Mouse (Mus musculus) liver, postnatal 0 days (tissue): ENCODE data around the gene Fam131b. TPM values are rescaled to one million over a fixed set of nuclear protein-coding genes. Genes with fewer than 3 reads are reported as not detected.

Source experiments
- ATAC-seq: fragments of 200-750 bp; cut with Nextera tagmentation; 2 replicates; pipeline ENCODE4 v1.8.0; 2017; ENCODE audit warnings: mild to moderate bottlenecking, moderate library complexity
- DNase-seq: peaks from one replicate; pipeline ENCODE4 v3.0.0-alpha.2; 2016
- H3K27ac ChIP-seq: fragments of 300-500 bp; sonication (generic); 2 replicates; pipeline ENCODE4 v1.5.1; 2014; ENCODE audit warnings: antibody characterized with exemption, moderate library complexity, mild to moderate bottlenecking, low read depth
- H3K27me3 ChIP-seq: fragments of 300-500 bp; sonication (generic); 2 replicates; pipeline ENCODE4 v1.6.1; 2014; ENCODE audit warnings: low read length, control low read depth, mixed read lengths; ENCODE audit not compliant: insufficient read depth
- H3K36me3 ChIP-seq: fragments of 300-500 bp; sonication (generic); replicated peaks from 2 replicates; pipeline ENCODE4 v1.6.1; 2014; ENCODE audit warnings: mild to moderate bottlenecking, control low read depth, low read length, moderate library complexity, mixed read lengths; ENCODE audit not compliant: insufficient read depth
- H3K4me1 ChIP-seq: fragments of 300-500 bp; sonication (generic); 2 replicates; pipeline ENCODE4 v1.6.1; 2014; ENCODE audit warnings: antibody characterized with exemption, mild to moderate bottlenecking, control low read depth; ENCODE audit not compliant: insufficient read depth
- H3K4me2 ChIP-seq: fragments of 300-500 bp; sonication (generic); 2 replicates; pipeline ENCODE4 v1.6.1; 2014; ENCODE audit warnings: low read depth, mild to moderate bottlenecking, low read length, moderate library complexity, mixed read lengths
- H3K4me3 ChIP-seq: fragments of 300-500 bp; sonication (generic); 2 replicates; pipeline ENCODE4 v1.5.1; 2014; ENCODE audit warnings: low read depth, low read length
- H3K9ac ChIP-seq: fragments of 300-500 bp; sonication (generic); replicated peaks from 2 replicates; pipeline ENCODE4 v1.6.1; 2014; ENCODE audit warnings: mild to moderate bottlenecking, moderate library complexity
- H3K9me3 ChIP-seq: fragments of 300-500 bp; sonication (generic); 2 replicates; pipeline ENCODE4 v1.6.1; 2016; ENCODE audit warnings: mild to moderate bottlenecking, control low read depth, low read length, mixed read lengths
- CTCF ChIP-seq: sonication (generic); IDR thresholded peaks from 2 replicates; pipeline ENCODE4 v1.5.1; 2016; ENCODE audit warnings: antibody characterized with exemption, low read depth
- EP300 ChIP-seq: IDR thresholded peaks from 2 replicates; pipeline ENCODE4 v1.6.1; 2016; ENCODE audit warnings: antibody characterized with exemption, low read depth, mild to moderate bottlenecking
- WGBS: fragments of 180-500 bp; shearing (Covaris S2); extraction: QIAGEN DNeasy Blood & Tissue Kit; methylation state at CpG from one replicate; pipeline ENCODE4 v1.1.7; 2014; ENCODE audit not compliant: insufficient replicate concordance; 5-methylcytosine and 5-hydroxymethylcytosine counted together
- polyA plus RNA-seq: library from polyadenylated mRNA; unstranded; fragments of >200 nt; fragmentation: Nextera tagmentation; extraction: Ambion mirVana; gene quantifications from 2 replicates; pipeline ENCODE4 v1.2.1, GENCODE M21; 2015

The Fam131b gene
- polyA plus RNA-seq, 1 experiment from 2014 or later, result not detected

GRCm38 (mm10) chr6:42357901-42358300 lies 33.5 kb upstream of the Fam131b start:
- Histone ChIP-seq H3K27ac (no peak overlapping the region), H3K4me2 (no peak overlapping the region), H3K27me3 (no peaks in the 10 kb centered on the region), H3K36me3 (peaks cover 67% of the 10 kb centered on the region), H3K9ac (no peak overlapping the region), H3K9me3 (no peaks in the 10 kb centered on the region), H3K4me1 (peaks cover 14% of the 10 kb centered on the region), H3K4me3 (no peak overlapping the region)
- DNase-seq (no peak), ATAC-seq (no peak)
- whole genome bisulfite sequencing, result 85% methylated on average over 6 of the region's 6 CpGs
- TF ChIP-seq CTCF, result no peak
- no peak for TF ChIP-seq EP300

GRCm38 (mm10) chr6:42356913-42357312 lies 32.5 kb upstream of the Fam131b start:
- Histone ChIP-seq H3K4me2 (no peak overlapping the region), H3K27me3 (no peaks in the 10 kb centered on the region), H3K9me3 (no peaks in the 10 kb centered on the region), H3K4me1 (peaks cover 19% of the 10 kb centered on the region), H3K4me3 (no peak overlapping the region), H3K36me3 (peaks cover 69% of the 10 kb centered on the region), H3K9ac (no peak overlapping the region), H3K27ac (no peak overlapping the region)
- ATAC-seq (no peak), DNase-seq (no peak)
- TF ChIP-seq CTCF (no peak), EP300 (no peak)
- WGBS, result 81% methylated on average over 5 of the region's 5 CpGs

- no peak overlapping the region for H3K4me3 ChIP-seq
- 85% methylated on average over 13 of the region's 13 CpGs for WGBS
- TF ChIP-seq EP300, result no peak
- no peak for ATAC-seq
- H3K27ac ChIP-seq, result no peak overlapping the region
- H3K9me3 ChIP-seq, result no peaks in the 10 kb centered on the region
- no peak for DNase-seq
- H3K27me3 ChIP-seq, result no peaks in the 10 kb centered on the region
- H3K4me2 ChIP-seq, result no peak overlapping the region
- no peak overlapping the region for H3K9ac ChIP-seq
- H3K36me3 ChIP-seq, result peaks cover 61% of the 10 kb centered on the region
- H3K4me1 ChIP-seq, result peaks cover 28% of the 10 kb centered on the region
Observed at GRCm38 (mm10) chr6:42355794-42356600, 31.6 kb upstream of the Fam131b start.

GRCm38 (mm10) chr6:42355366-42355765 lies 30.9 kb upstream of the Fam131b start:
- no peaks in the 10 kb centered on the region for H3K27me3 ChIP-seq
- no peak for TF ChIP-seq CTCF
- no peak for TF ChIP-seq EP300
- no peak overlapping the region for H3K9ac ChIP-seq
- no peaks in the 10 kb centered on the region for H3K9me3 ChIP-seq
- DNase-seq, result no peak
- no peak overlapping the region for H3K4me2 ChIP-seq
- H3K27ac ChIP-seq, result no peak overlapping the region
- no peak for ATAC-seq
- WGBS, result 88% methylated on average over 6 of the region's 6 CpGs
- H3K4me1 ChIP-seq, result peaks cover 30% of the 10 kb centered on the region
- peaks cover 56% of the 10 kb centered on the region for H3K36me3 ChIP-seq
- H3K4me3 ChIP-seq, result no peak overlapping the region

GRCm38 (mm10) chr6:42354076-42355019 lies 29.9 kb upstream of the Fam131b start:
- H3K36me3 ChIP-seq, result peaks cover 47% of the 10 kb centered on the region
- H3K27ac ChIP-seq, result peak overlapping the region; percentile 66
- DNase-seq (peak; percentile 42), ATAC-seq (no peak)
- peaks cover 30% of the 10 kb centered on the region for H3K4me1 ChIP-seq
- no peak overlapping the region; the same call in none of the 2 replicates for H3K9ac ChIP-seq
- TF ChIP-seq EP300 (no peak), CTCF (no peak)
- peak overlapping the region; percentile 89 for H3K4me2 ChIP-seq
- 22% methylated on average over 11 of the region's 11 CpGs for WGBS
- no peaks in the 10 kb centered on the region for H3K9me3 ChIP-seq
- H3K27me3 ChIP-seq, result no peaks in the 10 kb centered on the region
- peak overlapping the region; percentile 87 for H3K4me3 ChIP-seq

- Histone ChIP-seq H3K4me1 (peaks cover 36% of the 10 kb centered on the region), H3K4me3 (peak overlapping the region; percentile 87), H3K27ac (peak overlapping the region; percentile 66), H3K36me3 (peaks cover 42% of the 10 kb centered on the region), H3K9ac (peak overlapping the region; percentile 34), H3K9me3 (no peaks in the 10 kb centered on the region), H3K27me3 (no peaks in the 10 kb centered on the region), H3K4me2 (peak overlapping the region; percentile 89)
- DNase-seq (peak; percentile 56), ATAC-seq (no peak)
- WGBS, result 32% methylated on average over 8 of the region's 8 CpGs
- no peak for TF ChIP-seq CTCF
- peak; percentile 28; the same call in 1 of the 2 replicates for TF ChIP-seq EP300
Observed at GRCm38 (mm10) chr6:42353180-42353579, 28.7 kb upstream of the Fam131b start.
